Mouse (Mus musculus): ENCODE measurements around the gene Cog6. TPM values are rescaled to one million over a fixed set of nuclear protein-coding genes. Genes with fewer than 3 reads are reported as not detected.

Cog6 gene
- 44.0 and 52.4 TPM in 2 replicates for polyA plus RNA-seq (2012; rRNA removed)

- DNase-seq (ENCODE audit: low read depth): peak; percentile 96
- TF ChIP-seq POLR2A (IDR thresholded peaks at IDR 0.05; ENCODE audit: borderline replicate concordance, extremely low read depth, insufficient read depth, insufficient read length, poor library complexity, severe bottlenecking) (peak; percentile 96), CTCF (IDR thresholded peaks at IDR 0.05; ENCODE audit: borderline replicate concordance, extremely low read depth, insufficient read depth, insufficient read length) (no peak)
Measured at GRCm38 (mm10) chr3:53016436-53017340, at the start of gene Cog6. Cog6 (minus strand) TSS chr3:53017237.

GRCm38 (mm10) chr3:53066095-53066372 is 49.0 kb upstream of the Cog6 start:
- no peak for DNase-seq (ENCODE audit: low read depth)
- TF ChIP-seq POLR2A (IDR thresholded peaks at IDR 0.05; ENCODE audit: borderline replicate concordance, extremely low read depth, insufficient read depth, insufficient read length, poor library complexity, severe bottlenecking) (no peak), CTCF (IDR thresholded peaks at IDR 0.05; ENCODE audit: borderline replicate concordance, extremely low read depth, insufficient read depth, insufficient read length) (no peak)

- TF ChIP-seq CTCF (IDR thresholded peaks at IDR 0.05; ENCODE audit: borderline replicate concordance, extremely low read depth, insufficient read depth, insufficient read length): no peak
- TF ChIP-seq POLR2A (IDR thresholded peaks at IDR 0.05; ENCODE audit: borderline replicate concordance, extremely low read depth, insufficient read depth, insufficient read length, poor library complexity, severe bottlenecking): no peak
- no peak for DNase-seq (ENCODE audit: low read depth)
Measured at GRCm38 (mm10) chr3:53065267-53066094, 48.4 kb upstream of the Cog6 start.

DNA sequence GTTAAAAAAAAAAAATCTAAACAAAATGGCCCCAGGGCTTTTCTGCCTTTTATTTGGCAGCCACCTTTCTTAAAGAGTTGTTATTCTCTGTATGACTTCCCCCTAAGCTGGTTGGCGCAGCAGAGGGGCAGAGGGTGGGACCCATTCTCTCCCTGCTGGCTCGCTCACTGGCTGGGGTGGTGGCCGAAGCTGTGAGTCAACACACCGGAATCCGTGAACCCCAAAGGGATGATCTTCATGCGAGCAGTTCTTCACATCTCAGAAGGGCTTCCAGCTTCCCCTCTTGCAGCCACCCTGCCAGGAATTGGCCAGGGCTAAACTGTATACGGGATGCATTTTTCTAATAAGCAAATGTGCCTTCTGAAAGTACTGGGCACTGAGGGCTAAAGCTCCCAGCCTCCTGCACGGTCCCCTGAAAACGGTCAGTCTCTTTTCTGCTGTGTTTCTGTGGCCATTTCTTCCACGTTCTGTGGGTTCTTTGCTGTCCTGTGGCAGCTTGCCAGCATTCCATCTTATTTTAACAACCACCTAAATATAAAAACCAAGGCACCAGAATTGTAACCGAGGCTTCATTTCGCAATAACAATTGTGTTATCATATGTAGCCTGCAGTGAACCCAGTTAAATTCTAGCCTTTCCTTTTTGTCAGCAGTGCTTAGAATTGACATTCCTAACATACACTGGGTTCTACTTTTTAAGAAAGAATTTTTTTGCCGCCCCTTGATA is 46.5 kb upstream of the Cog6 start:
- TF ChIP-seq POLR2A (IDR thresholded peaks at IDR 0.05; ENCODE audit: borderline replicate concordance, extremely low read depth, insufficient read depth, insufficient read length, poor library complexity, severe bottlenecking): no peak
- TF ChIP-seq CTCF (IDR thresholded peaks at IDR 0.05; ENCODE audit: borderline replicate concordance, extremely low read depth, insufficient read depth, insufficient read length): no peak
- DNase-seq (ENCODE audit: low read depth): no peak

DNA sequence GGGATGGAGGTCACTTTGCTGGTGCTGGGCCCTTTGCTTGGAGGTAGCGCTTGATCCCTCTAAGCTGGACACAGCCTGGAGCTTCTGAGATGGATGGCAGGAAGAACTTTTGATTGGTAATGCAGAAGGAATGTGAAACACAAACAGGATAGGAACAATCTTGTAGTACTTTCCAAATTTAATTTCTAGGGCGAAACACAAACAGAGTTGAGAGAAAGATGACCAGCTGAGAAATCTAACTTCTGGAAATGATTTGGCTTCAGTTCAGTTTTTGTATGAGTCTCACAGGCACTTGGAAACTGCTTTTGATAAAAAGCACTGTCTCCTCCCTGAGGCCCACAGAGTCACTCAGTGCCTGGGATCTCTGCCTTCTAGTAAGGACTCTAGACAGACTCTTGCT is 42.9 kb upstream of the Cog6 start:
- no peak for TF ChIP-seq POLR2A (IDR thresholded peaks at IDR 0.05; ENCODE audit: borderline replicate concordance, extremely low read depth, insufficient read depth, insufficient read length, poor library complexity, severe bottlenecking)
- no peak for TF ChIP-seq CTCF (IDR thresholded peaks at IDR 0.05; ENCODE audit: borderline replicate concordance, extremely low read depth, insufficient read depth, insufficient read length)

GRCm38 (mm10) chr3:53056430-53056829 is 39.4 kb upstream of the Cog6 start:
- TF ChIP-seq POLR2A (IDR thresholded peaks at IDR 0.05; ENCODE audit: borderline replicate concordance, extremely low read depth, insufficient read depth, insufficient read length, poor library complexity, severe bottlenecking) (no peak), CTCF (IDR thresholded peaks at IDR 0.05; ENCODE audit: borderline replicate concordance, extremely low read depth, insufficient read depth, insufficient read length) (no peak)

More for the DNA sequence above, 42.9 kb upstream of the Cog6 start:
- DNase-seq (ENCODE audit: low read depth): no peak

DNA sequence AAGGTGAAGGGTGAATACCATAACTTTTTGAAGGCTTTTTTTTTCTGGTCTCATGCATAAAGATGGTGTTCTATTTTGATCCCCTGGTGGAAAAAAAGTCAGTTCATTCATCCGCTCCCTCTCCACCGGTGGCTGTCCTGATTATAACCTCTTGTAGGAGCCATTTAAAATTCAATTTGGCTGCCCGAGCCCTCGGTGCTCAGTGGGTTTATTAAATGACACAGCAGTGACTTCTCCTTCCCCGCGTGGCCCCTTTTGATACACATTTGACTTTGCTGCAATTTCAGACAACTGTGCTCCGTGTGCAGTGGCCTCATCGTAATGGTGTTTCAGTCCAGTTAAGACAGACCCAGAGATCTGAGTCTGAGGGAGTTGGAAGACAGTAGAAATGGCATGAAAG is 35.3 kb upstream of the Cog6 start:
- DNase-seq (ENCODE audit: low read depth): peak; percentile 56
- TF ChIP-seq POLR2A (IDR thresholded peaks at IDR 0.05; ENCODE audit: borderline replicate concordance, extremely low read depth, insufficient read depth, insufficient read length, poor library complexity, severe bottlenecking) (no peak), CTCF (IDR thresholded peaks at IDR 0.05; ENCODE audit: borderline replicate concordance, extremely low read depth, insufficient read depth, insufficient read length) (no peak)

More at GRCm38 (mm10) chr3:53056430-53056829, 39.4 kb upstream of the Cog6 start:
- DNase-seq (ENCODE audit: low read depth): no peak

DNA sequence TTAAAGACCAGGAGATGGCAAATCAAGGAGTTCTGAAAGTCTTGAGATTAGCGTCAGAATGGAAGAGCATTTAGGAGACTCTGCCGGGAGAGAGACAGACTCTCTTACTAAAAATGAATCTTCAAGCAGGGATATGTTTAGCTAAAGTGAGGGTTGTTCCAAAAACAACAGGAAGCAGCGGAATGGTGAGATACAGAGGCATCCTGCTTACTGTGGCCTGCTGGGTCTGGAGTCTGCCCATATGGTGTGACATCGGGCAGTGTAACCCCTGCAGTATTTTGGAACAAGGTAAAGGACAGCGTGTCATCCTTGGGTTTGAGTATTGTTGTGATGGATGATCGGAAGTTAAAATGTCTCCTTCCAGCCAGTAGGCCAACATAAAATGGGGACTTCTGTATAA is 29.3 kb upstream of the Cog6 start:
- no peak for DNase-seq (ENCODE audit: low read depth)

GRCm38 (mm10) chr3:53045697-53046096 is 28.7 kb upstream of the Cog6 start:
- DNase-seq (ENCODE audit: low read depth): no peak
- TF ChIP-seq POLR2A (IDR thresholded peaks at IDR 0.05; ENCODE audit: borderline replicate concordance, extremely low read depth, insufficient read depth, insufficient read length, poor library complexity, severe bottlenecking) (no peak), CTCF (IDR thresholded peaks at IDR 0.05; ENCODE audit: borderline replicate concordance, extremely low read depth, insufficient read depth, insufficient read length) (no peak)

More for the DNA sequence above, 29.3 kb upstream of the Cog6 start:
- TF ChIP-seq CTCF (IDR thresholded peaks at IDR 0.05; ENCODE audit: borderline replicate concordance, extremely low read depth, insufficient read depth, insufficient read length) (no peak), POLR2A (IDR thresholded peaks at IDR 0.05; ENCODE audit: borderline replicate concordance, extremely low read depth, insufficient read depth, insufficient read length, poor library complexity, severe bottlenecking) (no peak)

DNA sequence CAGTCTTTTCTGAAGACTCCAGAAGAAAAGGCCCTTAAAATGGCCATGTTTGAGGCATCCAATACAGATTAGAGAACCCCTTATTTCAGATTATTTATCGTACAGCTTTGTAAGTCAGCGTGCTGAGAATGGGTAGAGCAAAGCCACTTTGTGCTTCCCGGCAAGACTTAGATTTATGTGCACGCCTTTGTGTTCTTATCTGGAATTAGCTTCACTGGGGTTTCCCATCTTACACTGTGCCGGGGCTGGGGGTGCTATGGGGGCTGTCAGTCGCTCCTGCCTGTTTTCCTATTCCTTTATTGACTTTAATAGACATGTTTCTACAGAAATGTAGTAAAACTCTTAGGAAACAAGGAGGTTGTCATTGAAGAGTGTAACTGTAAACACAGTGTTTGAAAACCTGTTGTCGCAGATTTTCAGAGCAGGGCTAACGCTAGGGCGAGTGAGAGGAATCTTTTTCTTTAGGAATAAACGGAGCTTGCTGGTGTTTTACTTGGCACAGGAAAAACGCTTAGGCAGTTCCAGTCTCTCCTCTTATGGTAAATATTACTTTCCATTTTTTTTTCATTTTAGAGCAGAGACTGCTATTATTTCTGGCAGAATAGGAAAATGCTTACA is 27.8 kb upstream of the Cog6 start:
- DNase-seq (ENCODE audit: low read depth): no peak
- TF ChIP-seq CTCF (IDR thresholded peaks at IDR 0.05; ENCODE audit: borderline replicate concordance, extremely low read depth, insufficient read depth, insufficient read length) (no peak), POLR2A (IDR thresholded peaks at IDR 0.05; ENCODE audit: borderline replicate concordance, extremely low read depth, insufficient read depth, insufficient read length, poor library complexity, severe bottlenecking) (no peak)
